Mouse (Mus musculus) embryonic fibroblast, embryonic 13.5 days (primary cell): ENCODE data around the gene Ier5. TPM values are rescaled to one million over a fixed set of nuclear protein-coding genes. Genes with fewer than 3 reads are reported as not detected.
A peak's percentile ranks its signal among the peaks of the same experiment; 100 is the strongest.

Experiments used
- H3K27ac ChIP-seq: 2 replicates; pipeline ENCODE4 v1.5.1; 2012; ENCODE audit warnings: low read length, control low read depth, inconsistent platforms; ENCODE audit not compliant: insufficient read depth
- H3K4me1 ChIP-seq: 2 replicates; pipeline ENCODE4 v1.6.1; 2011; ENCODE audit warnings: low read length; ENCODE audit not compliant: control insufficient read depth, insufficient read depth
- H3K4me3 ChIP-seq: 2 replicates; pipeline ENCODE4 v1.5.1; 2011; ENCODE audit warnings: mild to moderate bottlenecking, control low read depth, low read length; ENCODE audit not compliant: insufficient read depth
- CTCF ChIP-seq: IDR thresholded peaks from 2 replicates; pipeline ENCODE4 v1.5.1; 2011; ENCODE audit warnings: mild to moderate bottlenecking, control low read depth, low read length, moderate library complexity, borderline replicate concordance; ENCODE audit not compliant: insufficient read depth
- POLR2A ChIP-seq: IDR thresholded peaks from 2 replicates; pipeline ENCODE4 v1.6.1; 2011; ENCODE audit warnings: low read depth, mild to moderate bottlenecking, control low read depth, low read length, moderate library complexity
- polyA plus RNA-seq: library from polyadenylated mRNA; stranded (reverse); fragments of >200 nt; gene quantifications from 2 replicates; pipeline ENCODE4 v1.2.4, GENCODE M21; 2011; ENCODE audit warnings: low read depth; ENCODE audit not compliant: missing spikeins, insufficient read length

Ier5 gene
- polyA plus RNA-seq, result 37.2 and 48.4 TPM in 2 replicates

GRCm38 (mm10) chr1:155099280-155099848 lies at the start of gene Ier5:
Gene Ier5 (minus strand): TSS chr1:155099636.
- Histone ChIP-seq H3K27ac (peak within 1 kb of the TSS; percentile 79), H3K4me1 (peaks cover 3% of the 10 kb centered on the region; the same call in 1 of the 2 replicates), H3K4me3 (peak within 1 kb of the TSS; percentile 90)
- TF ChIP-seq CTCF (no peak), POLR2A (peak; percentile 100)

- no peak for TF ChIP-seq POLR2A
- TF ChIP-seq CTCF, result no peak
- no peak overlapping the region for H3K4me3 ChIP-seq
Observed at GRCm38 (mm10) chr1:155147228-155147627, 47.8 kb upstream of the Ier5 start.

DNA sequence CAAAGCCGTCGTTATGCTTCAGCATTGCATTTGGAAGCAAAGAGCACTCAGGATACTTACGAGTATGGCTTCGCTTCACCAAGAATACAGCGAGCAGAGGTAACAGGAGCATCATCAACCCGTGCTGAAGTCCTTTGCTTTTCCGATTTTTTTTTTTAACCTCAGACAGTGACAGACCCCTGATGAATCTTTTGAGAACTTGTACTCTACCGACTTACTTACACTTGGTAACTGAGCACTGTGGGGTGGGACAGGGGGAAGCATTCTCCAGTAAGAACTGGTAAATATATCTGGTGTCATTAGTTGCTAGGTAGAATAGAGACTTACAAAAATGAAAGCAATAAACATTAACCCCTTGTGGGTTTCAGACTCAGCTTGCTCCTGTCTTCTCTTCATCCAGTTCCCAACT lies 47.1 kb upstream of the Ier5 start, which contains the start of gene Mr1:
Gene Mr1 (minus strand): TSS at position 243 of the 409 bp plus-strand sequence.
- peak within 1 kb of the TSS; percentile 61 for H3K4me3 ChIP-seq
- H3K27ac ChIP-seq, result peak within 1 kb of the TSS; percentile 36; the same call in 1 of the 2 replicates
- no peak for TF ChIP-seq CTCF
- no peak for TF ChIP-seq POLR2A
- H3K4me1 ChIP-seq, result peaks cover 3% of the 10 kb centered on the region; the same call in 1 of the 2 replicates

More at GRCm38 (mm10) chr1:155147228-155147627, 47.8 kb upstream of the Ier5 start:
- Histone ChIP-seq H3K27ac (no peak overlapping the region), H3K4me1 (peaks cover 3% of the 10 kb centered on the region; the same call in 1 of the 2 replicates)

GRCm38 (mm10) chr1:155145620-155146019 lies 46.2 kb upstream of the Ier5 start:
- no peak overlapping the region for H3K4me3 ChIP-seq
- no peak overlapping the region for H3K27ac ChIP-seq
- peaks cover 3% of the 10 kb centered on the region; the same call in 1 of the 2 replicates for H3K4me1 ChIP-seq
- TF ChIP-seq POLR2A (no peak), CTCF (no peak)

DNA sequence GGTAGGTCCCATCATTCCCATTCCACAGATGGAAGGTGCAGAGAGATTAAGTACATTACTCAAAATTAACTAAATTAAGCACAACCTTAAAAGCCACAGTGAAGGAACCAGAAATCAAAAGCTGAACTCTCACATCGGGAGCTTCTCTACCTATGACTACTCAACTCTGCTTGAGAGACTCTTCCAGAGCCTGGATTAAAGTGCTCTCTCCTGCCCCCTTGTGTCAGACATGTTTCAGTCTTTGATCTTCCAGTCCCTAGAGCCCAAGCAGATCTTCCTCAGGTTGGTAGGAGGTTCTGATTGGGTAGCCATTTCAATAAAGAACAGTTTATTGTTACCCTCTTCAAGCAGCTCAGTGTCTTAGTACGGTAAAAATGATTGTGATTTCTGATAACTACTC lies 40.6 kb upstream of the Ier5 start:
- Histone ChIP-seq H3K27ac (no peak overlapping the region), H3K4me1 (peaks cover 2% of the 10 kb centered on the region; the same call in 1 of the 2 replicates), H3K4me3 (no peak overlapping the region)
- no peak for TF ChIP-seq CTCF
- no peak for TF ChIP-seq POLR2A

DNA sequence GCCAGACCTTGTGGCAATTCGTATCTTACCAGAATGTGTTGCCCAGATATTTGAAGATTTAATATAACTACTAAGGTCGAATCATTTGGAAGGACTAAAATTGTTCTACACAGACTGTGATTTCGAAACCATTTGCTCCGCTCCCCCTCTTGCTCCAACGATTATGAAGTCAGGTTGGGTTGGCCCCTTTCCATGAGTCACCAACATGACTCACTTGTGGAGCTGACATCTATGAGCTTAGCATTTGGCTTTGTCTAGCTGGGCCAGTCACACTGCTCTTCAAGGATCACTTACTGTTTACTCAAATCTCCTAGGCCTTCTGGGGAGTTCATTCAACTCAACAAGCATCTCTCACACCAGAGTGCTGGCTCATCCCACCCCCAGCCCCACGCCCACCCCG lies 39.4 kb upstream of the Ier5 start:
- H3K4me3 ChIP-seq, result no peak overlapping the region
- H3K4me1 ChIP-seq, result peaks cover 2% of the 10 kb centered on the region; the same call in 1 of the 2 replicates
- no peak for TF ChIP-seq CTCF
- TF ChIP-seq POLR2A, result no peak
- H3K27ac ChIP-seq, result peak overlapping the region; percentile 30; the same call in 1 of the 2 replicates

DNA sequence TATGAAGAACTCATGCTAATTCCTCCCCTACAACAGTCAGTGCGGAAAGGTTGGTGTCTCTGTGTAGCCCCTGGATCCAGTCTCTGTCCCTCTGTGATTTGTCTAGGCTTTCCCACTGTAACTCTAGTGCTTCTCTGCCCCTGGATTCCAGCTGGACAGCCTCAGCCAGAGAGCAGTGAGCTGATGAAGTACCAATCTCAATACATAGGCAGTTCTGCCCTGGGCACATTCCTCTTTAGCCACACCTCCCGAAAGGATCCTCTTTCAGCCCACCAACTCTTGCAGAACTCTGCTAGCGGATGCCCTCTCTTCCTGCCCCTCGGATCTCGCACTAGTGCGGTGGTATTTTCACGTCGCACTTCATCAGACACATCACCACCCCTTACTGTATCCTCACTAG lies 35.4 kb upstream of the Ier5 start:
- no peak for TF ChIP-seq POLR2A
- TF ChIP-seq CTCF, result no peak
- Histone ChIP-seq H3K4me3 (no peak overlapping the region), H3K27ac (no peak overlapping the region), H3K4me1 (peaks cover 2% of the 10 kb centered on the region; the same call in 1 of the 2 replicates)

DNA sequence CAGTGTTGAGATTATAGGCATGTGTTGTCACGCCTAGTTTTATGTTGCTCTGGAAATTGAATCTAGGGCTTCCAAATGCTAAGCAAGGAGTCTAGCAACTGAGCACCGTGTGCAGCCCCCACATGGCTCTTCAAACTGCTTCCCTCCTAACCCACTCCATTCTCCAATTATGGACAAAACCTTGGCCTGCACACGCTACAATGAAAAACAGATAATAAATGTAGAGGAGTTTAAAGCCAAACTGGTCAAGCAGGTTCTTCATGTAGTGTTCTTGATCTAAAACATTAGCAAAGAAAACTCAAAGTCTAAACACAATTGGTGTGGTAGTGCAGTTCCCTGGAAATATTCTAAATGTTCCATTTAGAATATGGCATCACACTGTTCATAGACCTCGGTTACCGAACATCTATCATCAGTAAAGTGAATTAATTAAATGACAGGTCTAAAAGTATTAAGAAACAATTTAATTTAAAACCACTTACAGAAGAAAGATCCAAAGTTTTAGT lies 28.0 kb upstream of the Ier5 start:
- TF ChIP-seq POLR2A (no peak), CTCF (no peak)
- Histone ChIP-seq H3K4me1 (peaks cover 4% of the 10 kb centered on the region), H3K27ac (no peak overlapping the region), H3K4me3 (no peak overlapping the region)

- Histone ChIP-seq H3K4me1 (peaks cover 4% of the 10 kb centered on the region), H3K4me3 (no peak overlapping the region), H3K27ac (no peak overlapping the region)
- no peak for TF ChIP-seq POLR2A
- TF ChIP-seq CTCF, result no peak
Observed at GRCm38 (mm10) chr1:155126716-155127115, 27.3 kb upstream of the Ier5 start.

GRCm38 (mm10) chr1:155124397-155124796 lies 25.0 kb upstream of the Ier5 start:
- peaks cover 4% of the 10 kb centered on the region for H3K4me1 ChIP-seq
- TF ChIP-seq CTCF (no peak), POLR2A (no peak)
- H3K27ac ChIP-seq, result no peak overlapping the region
- no peak overlapping the region for H3K4me3 ChIP-seq
